Mouse (Mus musculus) liver, embryonic 14.5 days (tissue): ENCODE data around the gene Wdr76. TPM values are rescaled to one million over a fixed set of nuclear protein-coding genes. Genes with fewer than 3 reads are reported as not detected.
"Not testable (repeated sequence)": the region's sequence is repeated elsewhere in the genome, so short reads cannot be mapped to it uniquely, and the experiment has no call there.

Experiments
- ATAC-seq: fragments of 200-750 bp; cut with Nextera tagmentation; 2 replicates; pipeline ENCODE4 v1.8.0; 2017; ENCODE audit warnings: moderate number of reproducible peaks, mild to moderate bottlenecking, moderate library complexity; ENCODE audit not compliant: insufficient read depth
- DNase-seq, 3 experiments: peaks; one replicate each; pipeline ENCODE4 v3.0.0-alpha.2; 2012 to 2013; ENCODE audit warnings: low read depth in 3 of 3, low spot score in 3 of 3
- H3K27ac ChIP-seq: fragments of 300-500 bp; sonication (generic); 2 replicates; pipeline ENCODE4 v1.5.1; 2014; ENCODE audit warnings: moderate library complexity, mild to moderate bottlenecking, control low read depth, inconsistent platforms
- H3K27me3 ChIP-seq: fragments of 300-500 bp; sonication (generic); 2 replicates; pipeline ENCODE4 v1.6.1; 2014; ENCODE audit warnings: mild to moderate bottlenecking, low read length, moderate library complexity; ENCODE audit not compliant: control insufficient read depth, insufficient read depth
- H3K36me3 ChIP-seq: fragments of 300-500 bp; sonication (generic); replicated peaks from 2 replicates; pipeline ENCODE4 v1.6.1; 2014; ENCODE audit warnings: low read depth; ENCODE audit not compliant: control insufficient read depth, insufficient read depth
- H3K4me1 ChIP-seq, 2 experiments: fragments of 200-500 bp in 1 of 2; fragments of 300-500 bp in 1 of 2; sonication (generic) in 1 of 2; replicated peaks; 2 replicates each; pipeline ENCODE4 v1.6.1; 2012 to 2014; ENCODE audit warnings: antibody characterized with exemption in 1 of 2, inconsistent platforms in 1 of 2, low read length in 1 of 2; ENCODE audit not compliant: control insufficient read depth in 2 of 2, insufficient read depth in 2 of 2
- H3K4me2 ChIP-seq: fragments of 300-500 bp; sonication (generic); 2 replicates; pipeline ENCODE4 v1.6.1; 2014; ENCODE audit warnings: low read depth, mild to moderate bottlenecking, control low read depth, moderate library complexity
- H3K4me3 ChIP-seq, 2 experiments: fragments of 200-500 bp in 1 of 2; fragments of 300-500 bp in 1 of 2; sonication (generic) in 1 of 2; 2 replicates each; pipeline ENCODE4 v1.5.1; 2012 to 2014; ENCODE audit warnings: low read depth in 2 of 2, low read length in 2 of 2, mild to moderate bottlenecking in 2 of 2, control low read depth in 1 of 2, inconsistent platforms in 1 of 2, moderate library complexity in 1 of 2; ENCODE audit not compliant: insufficient read depth in 1 of 2
- H3K9ac ChIP-seq: fragments of 300-500 bp; sonication (generic); replicated peaks from 2 replicates; pipeline ENCODE4 v1.6.1; 2014; ENCODE audit warnings: mild to moderate bottlenecking, control low read depth, moderate library complexity
- H3K9me3 ChIP-seq: fragments of 300-500 bp; sonication (generic); 2 replicates; pipeline ENCODE4 v1.6.1; 2016; ENCODE audit warnings: low read length, mixed read lengths; ENCODE audit not compliant: control insufficient read depth
- CTCF ChIP-seq: IDR thresholded peaks from 2 replicates; pipeline ENCODE4 v1.5.1; 2016; ENCODE audit warnings: antibody characterized with exemption, low read depth, control low read depth
- EP300 ChIP-seq: IDR thresholded peaks from 2 replicates; pipeline ENCODE4 v1.6.1; 2016; ENCODE audit warnings: antibody characterized with exemption, low read depth
- WGBS: fragments of 180-500 bp; shearing (Covaris S2); extraction: QIAGEN DNeasy Blood & Tissue Kit; methylation state at CpG from one replicate; pipeline ENCODE4 v1.1.7; 2014; ENCODE audit not compliant: insufficient replicate concordance; 5-methylcytosine and 5-hydroxymethylcytosine counted together
- polyA plus RNA-seq, 2 experiments: library from polyadenylated mRNA; depleted of rRNA in 1 of 2; stranded (reverse) in 1 of 2; unstranded in 1 of 2; fragments of >200 nt; fragmentation: Nextera tagmentation in 1 of 2; extraction: Ambion mirVana in 1 of 2; gene quantifications; 2 replicates each; pipeline versions ENCODE4 v1.2.1 to v1.2.3; 2012 to 2014

Wdr76 gene
- polyA plus RNA-seq, 2 experiments: 9.1 to 11.5 TPM

- H3K36me3 ChIP-seq: no peaks in the 10 kb centered on the region
- peak overlapping the region; percentile 78 to 92 for H3K4me3 ChIP-seq
- H3K27me3 ChIP-seq: no peaks in the 10 kb centered on the region
- WGBS: 19% methylated on average over 8 of the region's 8 CpGs
- TF ChIP-seq CTCF (no peak), EP300 (no peak)
- no peaks in the 10 kb centered on the region for H3K9me3 ChIP-seq
- peak overlapping the region; percentile 66 for H3K27ac ChIP-seq
- H3K9ac ChIP-seq: peak overlapping the region; percentile 76
- no peak for DNase-seq
- peaks cover 3 to 5% of the 10 kb centered on the region in 2 experiments; a peak in 1 of 4 replicates for H3K4me1 ChIP-seq
- peak overlapping the region; percentile 79 for H3K4me2 ChIP-seq
- ATAC-seq: peak; percentile 47
These were observed 32.4 kb upstream of the Wdr76 start for GRCm38 (mm10) chr2:121474180-121474535.

GRCm38 (mm10) chr2:121475306-121475705, 31.2 kb upstream of the Wdr76 start:
- not testable (repeated sequence) for H3K36me3 ChIP-seq, ATAC-seq, H3K9ac ChIP-seq, H3K27me3 ChIP-seq, H3K27ac ChIP-seq, H3K4me2 ChIP-seq, H3K4me1 ChIP-seq, H3K9me3 ChIP-seq, H3K4me3 ChIP-seq, DNase-seq
- 83% methylated on average over 2 of the region's 2 CpGs for WGBS

- H3K27ac ChIP-seq: no peak overlapping the region
- 73% methylated on average over 3 of the region's 3 CpGs for WGBS
- DNase-seq: no peak
These were observed 28.8 kb upstream of the Wdr76 start for GRCm38 (mm10) chr2:121477491-121478266.

GRCm38 (mm10) chr2:121480498-121480897, 26.0 kb upstream of the Wdr76 start:
- DNase-seq: no peak
- no peak overlapping the region for H3K9ac ChIP-seq
- 0 out of 2 replicates have a peak, but pooled peaks have one; percentile 15 for ATAC-seq
- no peaks in the 10 kb centered on the region for H3K9me3 ChIP-seq
- H3K4me1 ChIP-seq: no peaks in the 10 kb centered on the region
- no peak overlapping the region for H3K27ac ChIP-seq
- TF ChIP-seq CTCF (peak; percentile 89), EP300 (no peak)
- H3K27me3 ChIP-seq: no peaks in the 10 kb centered on the region
- no peak overlapping the region for H3K4me3 ChIP-seq
- H3K4me2 ChIP-seq: no peak overlapping the region
- 40% methylated on average over 3 of the region's 3 CpGs for WGBS
- no peaks in the 10 kb centered on the region for H3K36me3 ChIP-seq

More at GRCm38 (mm10) chr2:121477491-121478266, 28.8 kb upstream of the Wdr76 start:
- Histone ChIP-seq H3K4me2 (no peak overlapping the region), H3K9ac (no peak overlapping the region), H3K27me3 (no peaks in the 10 kb centered on the region), H3K36me3 (no peaks in the 10 kb centered on the region), H3K4me3 (no peak overlapping the region), H3K9me3 (no peaks in the 10 kb centered on the region), H3K4me1 (peaks cover 3 to 5% of the 10 kb centered on the region in 2 experiments; a peak in 1 of 4 replicates)
- ATAC-seq: no peak
- TF ChIP-seq CTCF: no peak
- TF ChIP-seq EP300: no peak

- not testable (repeated sequence) for H3K36me3 ChIP-seq, H3K4me1 ChIP-seq, H3K27me3 ChIP-seq, H3K4me2 ChIP-seq, ATAC-seq, H3K27ac ChIP-seq, H3K4me3 ChIP-seq, H3K9me3 ChIP-seq, H3K9ac ChIP-seq, DNase-seq
- 75% methylated on average over 13 of the region's 13 CpGs for WGBS
These were observed 25.6 kb upstream of the Wdr76 start for GRCm38 (mm10) chr2:121480916-121481315.
